Mouse (Mus musculus): ENCODE results near the gene Nr1h2. TPM values are rescaled to one million over a fixed set of nuclear protein-coding genes. Genes with fewer than 3 reads are reported as not detected.

Nr1h2 gene
- polyA plus RNA-seq, 1 experiment from 2014 or later: 62.0 TPM

- DNase-seq: no peak
- no peak overlapping the region for H3K4me2 ChIP-seq (ENCODE audit: low read length)
- no peak overlapping the region for H3K9ac ChIP-seq (replicated peaks; ENCODE audit: low read length)
- H3K36me3 ChIP-seq (ENCODE audit: control insufficient read depth, insufficient read depth, low read length): no peaks in the 10 kb centered on the region
- H3K27me3 ChIP-seq (ENCODE audit: control insufficient read depth, insufficient read depth, low read length): no peaks in the 10 kb centered on the region
- ATAC-seq (ENCODE audit: low FRiP score, low TSS enrichment): no peak
- 82% methylated on average over 10 of the region's 10 CpGs for WGBS
- no peaks in the 10 kb centered on the region for H3K9me3 ChIP-seq (ENCODE audit: control insufficient read depth, low read length)
- H3K4me3 ChIP-seq (replicated peaks; ENCODE audit: low read depth, low read length): no peak overlapping the region
- no peak overlapping the region for H3K27ac ChIP-seq (replicated peaks; ENCODE audit: low read depth, low read length)
- no peaks in the 10 kb centered on the region for H3K4me1 ChIP-seq (ENCODE audit: control insufficient read depth, insufficient read depth, low read length)
Measured at GRCm38 (mm10) chr7:44564486-44564885, 10.7 kb upstream of the Nr1h2 start.

DNA sequence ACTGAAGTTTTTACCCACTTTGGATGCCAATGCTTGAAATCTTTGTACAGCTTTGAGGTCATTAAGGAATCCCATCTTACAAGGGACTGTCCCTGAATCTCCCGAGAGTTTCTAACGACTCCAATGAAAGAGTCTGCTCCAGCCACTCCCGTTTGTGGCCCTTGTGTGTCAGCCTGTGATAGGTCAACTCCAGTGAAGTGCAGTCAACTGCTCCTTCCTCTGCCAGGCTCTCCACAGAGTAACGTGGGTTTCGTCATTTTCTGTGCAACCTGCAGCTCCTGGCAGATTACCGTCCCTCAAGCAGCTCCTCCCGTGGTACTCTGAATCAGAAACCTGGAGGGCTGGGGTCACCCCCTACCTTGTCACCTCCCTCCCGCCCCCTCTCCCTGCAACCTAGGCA is 9.5 kb upstream of the Nr1h2 start:
- ATAC-seq (ENCODE audit: low FRiP score, low TSS enrichment) (no peak), DNase-seq (no peak)
- Histone ChIP-seq H3K27ac (replicated peaks; ENCODE audit: low read depth, low read length) (no peak overlapping the region), H3K9me3 (ENCODE audit: control insufficient read depth, low read length) (no peaks in the 10 kb centered on the region), H3K36me3 (ENCODE audit: control insufficient read depth, insufficient read depth, low read length) (no peaks in the 10 kb centered on the region), H3K4me2 (ENCODE audit: low read length) (no peak overlapping the region), H3K27me3 (ENCODE audit: control insufficient read depth, insufficient read depth, low read length) (no peaks in the 10 kb centered on the region), H3K9ac (replicated peaks; ENCODE audit: low read length) (no peak overlapping the region), H3K4me1 (ENCODE audit: control insufficient read depth, insufficient read depth, low read length) (no peaks in the 10 kb centered on the region), H3K4me3 (replicated peaks; ENCODE audit: low read depth, low read length) (no peak overlapping the region)
- 51% methylated on average over 8 of the region's 8 CpGs for WGBS

GRCm38 (mm10) chr7:44560435-44561400 is 7.0 kb upstream of the Nr1h2 start:
- DNase-seq: peak; percentile 94
- no peak overlapping the region for H3K27ac ChIP-seq (replicated peaks; ENCODE audit: low read depth, low read length)
- H3K9me3 ChIP-seq (ENCODE audit: control insufficient read depth, low read length): no peaks in the 10 kb centered on the region
- H3K27me3 ChIP-seq (ENCODE audit: control insufficient read depth, insufficient read depth, low read length): no peaks in the 10 kb centered on the region; the same call in 1 of the 2 replicates
- 54% methylated on average over 18 of the region's 18 CpGs for WGBS
- no peak overlapping the region for H3K4me3 ChIP-seq (replicated peaks; ENCODE audit: low read depth, low read length)
- no peak overlapping the region for H3K4me2 ChIP-seq (ENCODE audit: low read length)
- ATAC-seq (ENCODE audit: low FRiP score, low TSS enrichment): 0 out of 2 replicates have a peak, but pooled peaks have one; percentile 48
- no peak overlapping the region for H3K9ac ChIP-seq (replicated peaks; ENCODE audit: low read length)
- H3K36me3 ChIP-seq (ENCODE audit: control insufficient read depth, insufficient read depth, low read length): no peaks in the 10 kb centered on the region
- no peaks in the 10 kb centered on the region for H3K4me1 ChIP-seq (ENCODE audit: control insufficient read depth, insufficient read depth, low read length)

DNA sequence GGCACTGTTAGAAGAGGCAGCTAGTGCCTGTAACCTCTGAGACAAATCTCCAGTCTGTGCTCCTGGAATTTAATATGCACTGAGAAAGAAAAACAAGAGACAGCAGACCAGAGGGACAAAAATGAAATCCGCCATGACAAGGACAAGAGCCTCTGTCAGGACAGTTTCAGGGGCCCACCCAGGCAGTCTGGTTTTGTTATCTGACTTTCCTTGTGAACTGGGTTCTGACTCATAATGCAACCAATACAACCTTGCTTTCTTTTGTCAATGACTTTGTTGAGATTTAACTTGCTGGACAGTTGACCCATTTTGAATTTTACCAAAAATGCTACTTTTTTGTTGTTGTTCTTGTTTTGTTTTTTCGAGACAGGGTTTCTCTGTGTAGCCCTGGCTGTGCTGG is 3.9 kb upstream of the Nr1h2 start:
- Histone ChIP-seq H3K9ac (replicated peaks; ENCODE audit: low read length) (no peak overlapping the region), H3K27me3 (ENCODE audit: control insufficient read depth, insufficient read depth, low read length) (no peaks in the 10 kb centered on the region; the same call in 1 of the 2 replicates), H3K4me3 (replicated peaks; ENCODE audit: low read depth, low read length) (no peak overlapping the region), H3K4me1 (ENCODE audit: control insufficient read depth, insufficient read depth, low read length) (peaks cover 7% of the 10 kb centered on the region; the same call in 1 of the 2 replicates), H3K4me2 (ENCODE audit: low read length) (no peak overlapping the region), H3K9me3 (ENCODE audit: control insufficient read depth, low read length) (no peaks in the 10 kb centered on the region), H3K36me3 (ENCODE audit: control insufficient read depth, insufficient read depth, low read length) (no peaks in the 10 kb centered on the region), H3K27ac (replicated peaks; ENCODE audit: low read depth, low read length) (no peak overlapping the region)
- ATAC-seq (ENCODE audit: low FRiP score, low TSS enrichment) (no peak), DNase-seq (no peak)
- 67% methylated on average over 2 of the region's 2 CpGs for WGBS

- whole genome bisulfite sequencing: 1% methylated on average over 31 of the region's 32 CpGs
- Histone ChIP-seq H3K9ac (replicated peaks; ENCODE audit: low read length) (peak overlapping the region; percentile 39; the same call in 1 of the 2 replicates), H3K4me1 (ENCODE audit: control insufficient read depth, insufficient read depth, low read length) (peaks cover 8% of the 10 kb centered on the region; the same call in 1 of the 2 replicates), H3K4me2 (ENCODE audit: low read length) (peak overlapping the region; percentile 78), H3K36me3 (ENCODE audit: control insufficient read depth, insufficient read depth, low read length) (peaks cover 28% of the 10 kb centered on the region), H3K4me3 (replicated peaks; ENCODE audit: low read depth, low read length) (peak overlapping the region; percentile 80), H3K27ac (replicated peaks; ENCODE audit: low read depth, low read length) (peak overlapping the region; percentile 83), H3K9me3 (ENCODE audit: control insufficient read depth, low read length) (no peaks in the 10 kb centered on the region), H3K27me3 (ENCODE audit: control insufficient read depth, insufficient read depth, low read length) (no peaks in the 10 kb centered on the region; the same call in 1 of the 2 replicates)
- peak; percentile 76 for ATAC-seq (ENCODE audit: low FRiP score, low TSS enrichment)
- peak; percentile 86 for DNase-seq
Measured at GRCm38 (mm10) chr7:44553196-44553764, 471 bp downstream of the Nr1h2 start.

- no peak overlapping the region for H3K9ac ChIP-seq (replicated peaks; ENCODE audit: low read length)
- peak overlapping the region; percentile 80 for H3K4me3 ChIP-seq (replicated peaks; ENCODE audit: low read depth, low read length)
- H3K4me1 ChIP-seq (ENCODE audit: control insufficient read depth, insufficient read depth, low read length): peaks cover 16% of the 10 kb centered on the region
- WGBS: 86% methylated on average over 28 of the region's 31 CpGs
- H3K4me2 ChIP-seq (ENCODE audit: low read length): peak overlapping the region; percentile 78
- no peaks in the 10 kb centered on the region for H3K9me3 ChIP-seq (ENCODE audit: control insufficient read depth, low read length)
- H3K36me3 ChIP-seq (ENCODE audit: control insufficient read depth, insufficient read depth, low read length): peaks cover 28% of the 10 kb centered on the region
- no peaks in the 10 kb centered on the region; the same call in 1 of the 2 replicates for H3K27me3 ChIP-seq (ENCODE audit: control insufficient read depth, insufficient read depth, low read length)
- ATAC-seq (ENCODE audit: low FRiP score, low TSS enrichment) (no peak), DNase-seq (no peak)
- no peak overlapping the region for H3K27ac ChIP-seq (replicated peaks; ENCODE audit: low read depth, low read length)
Measured at GRCm38 (mm10) chr7:44552141-44552908, 1.4 kb downstream of the Nr1h2 start.

DNA sequence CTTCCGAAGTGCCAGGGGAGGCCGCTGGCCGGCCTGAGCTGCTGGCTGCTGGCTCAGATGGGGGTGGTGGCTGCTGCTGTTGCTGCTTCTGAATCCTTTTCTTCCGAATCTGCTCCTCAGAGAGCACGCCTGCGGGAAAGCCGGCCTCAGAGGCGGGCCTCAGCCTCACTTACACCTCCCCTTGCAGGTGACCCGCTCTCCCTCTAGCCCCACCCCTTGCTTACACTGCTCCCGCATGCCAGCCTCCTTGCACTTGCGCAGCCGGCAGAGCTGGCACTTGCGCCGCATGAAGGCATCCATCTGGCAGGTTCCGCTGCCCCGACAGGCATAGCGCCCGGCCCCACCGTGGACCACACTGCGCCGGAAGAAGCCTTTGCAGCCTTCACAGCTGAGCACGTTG is 2.0 kb downstream of the Nr1h2 start:
- DNase-seq: no peak
- peaks cover 16% of the 10 kb centered on the region for H3K4me1 ChIP-seq (ENCODE audit: control insufficient read depth, insufficient read depth, low read length)
- peaks cover 28% of the 10 kb centered on the region for H3K36me3 ChIP-seq (ENCODE audit: control insufficient read depth, insufficient read depth, low read length)
- ATAC-seq (ENCODE audit: low FRiP score, low TSS enrichment): no peak
- no peak overlapping the region for H3K9ac ChIP-seq (replicated peaks; ENCODE audit: low read length)
- no peak overlapping the region for H3K4me2 ChIP-seq (ENCODE audit: low read length)
- no peak overlapping the region for H3K27ac ChIP-seq (replicated peaks; ENCODE audit: low read depth, low read length)
- no peaks in the 10 kb centered on the region; the same call in 1 of the 2 replicates for H3K27me3 ChIP-seq (ENCODE audit: control insufficient read depth, insufficient read depth, low read length)
- 88% methylated on average over 22 of the region's 22 CpGs for WGBS
- no peak overlapping the region for H3K4me3 ChIP-seq (replicated peaks; ENCODE audit: low read depth, low read length)
- H3K9me3 ChIP-seq (ENCODE audit: control insufficient read depth, low read length): no peaks in the 10 kb centered on the region

- H3K4me1 ChIP-seq (ENCODE audit: control insufficient read depth, insufficient read depth, low read length): peaks cover 16% of the 10 kb centered on the region
- no peaks in the 10 kb centered on the region for H3K27me3 ChIP-seq (ENCODE audit: control insufficient read depth, insufficient read depth, low read length)
- DNase-seq: no peak
- ATAC-seq (ENCODE audit: low FRiP score, low TSS enrichment): no peak
- H3K4me2 ChIP-seq (ENCODE audit: low read length): no peak overlapping the region
- 94% methylated on average over 21 of the region's 21 CpGs for WGBS
- H3K27ac ChIP-seq (replicated peaks; ENCODE audit: low read depth, low read length): no peak overlapping the region
- no peak overlapping the region for H3K4me3 ChIP-seq (replicated peaks; ENCODE audit: low read depth, low read length)
- peaks cover 28% of the 10 kb centered on the region for H3K36me3 ChIP-seq (ENCODE audit: control insufficient read depth, insufficient read depth, low read length)
- H3K9ac ChIP-seq (replicated peaks; ENCODE audit: low read length): no peak overlapping the region
- H3K9me3 ChIP-seq (ENCODE audit: control insufficient read depth, low read length): no peaks in the 10 kb centered on the region
Measured at GRCm38 (mm10) chr7:44551301-44551700, 2.5 kb downstream of the Nr1h2 start.
